Mouse (Mus musculus) brain, embryonic 14.5 days (tissue): ENCODE measurements around the gene Cfap126. TPM values are rescaled to one million over a fixed set of nuclear protein-coding genes. Genes with fewer than 3 reads are reported as not detected.

Experiments
- DNase-seq: peaks from one replicate; pipeline ENCODE4 v3.0.0-alpha.2; 2011; ENCODE audit warnings: low read depth
- CTCF ChIP-seq: fragments of 200-500 bp; IDR thresholded peaks from 2 replicates; pipeline ENCODE4 v1.5.1; 2012; ENCODE audit warnings: inconsistent platforms, mild to moderate bottlenecking, moderate library complexity, borderline replicate concordance; ENCODE audit not compliant: insufficient read depth, insufficient read length; ENCODE audit errors: extremely low read depth
- POLR2A ChIP-seq: fragments of 200-500 bp; IDR thresholded peaks from 2 replicates; pipeline ENCODE4 v1.6.1; 2012; ENCODE audit warnings: mild to moderate bottlenecking, inconsistent platforms, borderline replicate concordance; ENCODE audit not compliant: poor library complexity, insufficient read depth, insufficient read length, severe bottlenecking; ENCODE audit errors: extremely low read depth
- polyA plus RNA-seq: library from polyadenylated mRNA; depleted of rRNA; stranded (reverse); fragments of >200 nt; gene quantifications from 2 replicates; pipeline ENCODE4 v1.2.3, GENCODE M21; 2012

Cfap126 gene
- polyA plus RNA-seq, 1 experiment, result 16.7 TPM

GRCm38 (mm10) chr1:171103179-171103840 is 10.4 kb upstream of the Cfap126 start:
- no peak for DNase-seq
- TF ChIP-seq POLR2A (no peak), CTCF (no peak)

DNA sequence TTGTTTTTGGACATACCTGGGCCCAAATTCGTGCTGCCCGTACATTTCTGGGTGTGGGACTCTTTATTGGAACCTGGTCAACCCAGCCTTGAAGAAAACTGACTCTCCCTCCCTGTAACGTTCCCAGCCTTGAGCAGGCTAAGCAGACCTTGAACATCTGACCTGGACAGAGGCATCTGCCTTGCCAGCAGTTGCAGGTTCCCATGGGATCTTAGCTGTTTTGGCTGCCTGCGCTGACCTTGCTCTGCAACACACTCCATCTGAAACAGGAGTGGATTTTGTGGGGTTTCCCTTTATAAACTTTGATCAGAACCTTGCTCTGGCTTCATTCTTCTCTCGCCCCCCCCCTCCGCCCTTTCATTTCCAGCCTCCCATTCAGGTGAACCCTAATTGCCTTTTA is 8.5 kb upstream of the Cfap126 start:
- DNase-seq, result no peak
- no peak for TF ChIP-seq CTCF
- no peak for TF ChIP-seq POLR2A

DNA sequence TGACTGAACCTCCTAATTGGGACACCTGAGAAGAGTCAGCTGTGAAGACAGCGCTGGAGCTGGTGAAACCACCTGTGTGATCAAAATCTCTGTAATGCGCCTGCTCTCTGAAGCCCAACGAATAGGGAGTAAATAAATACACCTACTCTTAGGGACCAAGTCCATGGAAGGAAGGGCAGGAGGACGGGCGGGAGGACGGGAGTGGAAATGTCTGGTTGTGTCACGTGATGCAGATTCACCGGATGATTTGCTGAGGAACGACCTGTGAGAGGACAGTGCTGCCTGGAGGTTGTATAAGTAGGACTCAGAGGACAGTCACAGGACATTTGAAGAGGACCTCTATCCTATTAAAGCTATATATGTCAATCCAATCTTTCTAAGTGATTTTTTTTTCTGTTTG is 4.1 kb upstream of the Cfap126 start:
- no peak for TF ChIP-seq POLR2A
- TF ChIP-seq CTCF, result no peak
- DNase-seq, result no peak

- no peak for DNase-seq
- TF ChIP-seq POLR2A (no peak), CTCF (no peak)
Measured at GRCm38 (mm10) chr1:171110659-171111019, 3.1 kb upstream of the Cfap126 start.

DNA sequence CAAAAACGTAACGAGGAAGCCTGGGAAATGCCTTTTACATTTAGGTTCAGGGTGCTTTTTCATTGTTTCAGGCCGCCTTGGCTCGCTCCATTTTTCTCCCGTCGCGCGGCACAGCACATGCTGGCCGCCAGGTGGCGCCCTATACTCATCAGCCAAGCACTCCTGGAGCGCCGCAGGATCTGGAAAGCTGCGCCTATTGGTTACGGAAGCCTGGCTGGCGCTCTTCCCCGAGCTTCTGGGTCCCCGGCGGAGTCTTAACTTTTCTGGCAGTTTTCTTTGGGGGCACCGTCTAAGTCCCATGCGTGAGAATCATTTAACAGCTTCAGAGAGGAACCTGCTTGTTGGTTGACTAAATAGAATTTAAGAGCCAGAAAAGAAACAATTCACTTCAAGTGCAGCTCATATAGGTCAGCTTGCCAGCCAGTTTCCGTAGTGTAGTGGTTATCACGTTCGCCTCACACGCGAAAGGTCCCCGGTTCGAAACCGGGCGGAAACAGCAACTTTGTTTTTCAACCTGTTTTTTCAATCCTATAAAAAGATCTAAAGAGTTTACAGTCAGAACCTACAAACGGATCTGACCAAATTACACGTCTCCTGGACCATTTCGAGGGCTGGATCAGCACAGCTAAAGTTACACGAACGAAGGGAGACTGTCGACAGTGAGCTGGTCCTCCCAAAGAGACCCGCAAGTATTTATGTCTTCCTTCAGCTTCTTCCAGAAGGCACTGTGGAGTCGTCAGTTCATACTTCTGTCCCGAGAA is 2.5 kb upstream of the Cfap126 start:
- peak; percentile 98 for DNase-seq
- TF ChIP-seq CTCF, result peak; percentile 99
- no peak for TF ChIP-seq POLR2A

- DNase-seq, result peak; percentile 73
- TF ChIP-seq POLR2A, result no peak
- no peak for TF ChIP-seq CTCF
Measured at GRCm38 (mm10) chr1:171111781-171112575, 1.7 kb upstream of the Cfap126 start.

GRCm38 (mm10) chr1:171112986-171113385 is 732 bp upstream of the Cfap126 start:
- no peak for DNase-seq
- TF ChIP-seq POLR2A (no peak), CTCF (no peak)

DNA sequence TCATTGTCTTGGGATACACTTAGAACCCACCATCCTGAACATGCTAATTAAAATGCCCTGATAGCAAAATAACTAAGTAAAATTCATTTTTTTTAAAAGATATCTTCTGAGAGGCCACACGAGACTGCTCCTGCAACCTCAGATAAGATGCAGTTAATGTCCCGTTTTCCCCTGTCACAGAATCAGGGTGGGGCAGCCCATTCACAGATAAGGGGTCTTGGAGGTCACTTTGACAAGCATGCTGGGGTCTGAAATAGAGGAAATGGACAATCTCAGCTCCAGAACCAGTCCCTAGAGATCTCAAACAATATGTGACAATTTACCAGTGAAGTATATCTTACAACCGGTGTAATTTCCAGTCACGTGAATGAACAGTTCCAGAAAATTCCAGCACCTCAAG is 2.6 kb downstream of the Cfap126 start:
- no peak for DNase-seq
- TF ChIP-seq CTCF (no peak), POLR2A (no peak)

- TF ChIP-seq CTCF (peak; percentile 52; the same call in 1 of the 2 replicates), POLR2A (no peak)
Measured at GRCm38 (mm10) chr1:171118269-171118684, 4.6 kb downstream of the Cfap126 start.

DNA sequence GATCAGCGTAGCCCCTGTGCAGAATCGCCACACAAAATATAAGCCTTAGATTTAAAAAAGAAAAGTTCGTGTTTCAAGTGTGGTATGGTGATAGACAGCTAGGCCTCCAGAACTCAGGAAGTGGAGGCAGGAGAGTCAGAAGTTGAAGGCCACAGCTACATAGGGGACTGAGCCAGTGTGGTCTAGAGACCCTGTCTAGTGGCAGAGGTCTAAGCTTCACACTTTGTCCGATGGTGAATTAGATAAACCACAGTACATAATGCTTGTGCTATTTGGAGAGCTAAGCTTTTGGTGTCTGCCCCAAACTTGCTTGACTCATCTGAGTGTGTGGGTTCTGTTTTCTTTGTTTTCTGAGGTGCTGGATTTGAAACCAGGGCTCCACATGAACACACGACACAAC is 5.3 kb downstream of the Cfap126 start:
- TF ChIP-seq POLR2A, result no peak
- no peak for TF ChIP-seq CTCF

More at GRCm38 (mm10) chr1:171118269-171118684, 4.6 kb downstream of the Cfap126 start:
- peak; percentile 93 for DNase-seq

GRCm38 (mm10) chr1:171119405-171119804 is 5.7 kb downstream of the Cfap126 start:
- no peak for TF ChIP-seq POLR2A
- TF ChIP-seq CTCF, result no peak
- no peak for DNase-seq

More for the DNA sequence above, 5.3 kb downstream of the Cfap126 start:
- no peak for DNase-seq
